Mouse (Mus musculus): ENCODE data around the gene Ugt1a9.
A peak's percentile ranks its signal among the peaks of the same experiment; 100 is the strongest.

Ugt1a9 gene

GRCm38 (mm10) chr1:88260604-88261377, 190.2 kb downstream of the Ugt1a9 start:
- DNase-seq = no peak

GRCm38 (mm10) chr1:88261706-88262105, 191.1 kb downstream of the Ugt1a9 start:
- DNase-seq = no peak

- peak in 1 of 2 experiments; percentile 57 for DNase-seq
Observed at GRCm38 (mm10) chr1:88262255-88262654, 191.7 kb downstream of the Ugt1a9 start.

- no peak for DNase-seq
Observed at GRCm38 (mm10) chr1:88262961-88263360, 192.4 kb downstream of the Ugt1a9 start.

- no peak for DNase-seq
Observed at GRCm38 (mm10) chr1:88263778-88264177, 193.2 kb downstream of the Ugt1a9 start.

- DNase-seq = no peak
Observed at GRCm38 (mm10) chr1:88264237-88264868, 193.8 kb downstream of the Ugt1a9 start.

GRCm38 (mm10) chr1:88264869-88265240, 194.3 kb downstream of the Ugt1a9 start:
- peak in 1 of 2 experiments; percentile 50 for DNase-seq

- DNase-seq = no peak
Observed at GRCm38 (mm10) chr1:88266123-88266522, 195.5 kb downstream of the Ugt1a9 start.

- DNase-seq = no peak
Observed at GRCm38 (mm10) chr1:88267489-88267888, 196.9 kb downstream of the Ugt1a9 start.

- no peak for DNase-seq
Observed at GRCm38 (mm10) chr1:88268070-88268469, 197.5 kb downstream of the Ugt1a9 start.

Measured in cerebellum, postnatal 25 days (tissue).